Comparison of ENCODE assay signal across 15 mouse cellular contexts in genomic region chr17:73713347-73713746, GRCm38 (mm10). TPM values are rescaled to one million over a fixed set of nuclear protein-coding genes. Genes with fewer than 3 reads are reported as not detected.
DNase-seq lines count a peak whose midpoint lies in the region; ATAC-seq and TF ChIP-seq lines count a peak whose summit lies in the region.
"Had no signal": no experiment of that assay in that cellular context is flagged by ENCODE, and none has a peak within 500 bp of the region (broad histone marks: within the 10 kb centered on the region; RNA-seq: fewer than 3 reads in every experiment).

No protein-coding gene starts in this region.

- H3K4me2 ChIP-seq in hindbrain, embryonic 14.5 days (replicated peaks), result no peak overlapping the region
- no peak overlapping the region for H3K4me2 ChIP-seq in hindbrain, postnatal 0 days (ENCODE audit: low read depth, low read length)
- no peak overlapping the region for H3K4me2 ChIP-seq in neural tube, embryonic 15.5 days
- H3K4me2 ChIP-seq in kidney, embryonic 14.5 days (replicated peaks; ENCODE audit: low read depth, low read length), result no peak overlapping the region
- H3K4me2 ChIP-seq: heart, embryonic 15.5 days; liver, embryonic 15.5 days had no signal

- no peaks in the 10 kb centered on the region for H3K36me3 ChIP-seq in hindbrain, embryonic 10.5 days
- H3K36me3 ChIP-seq in hindbrain, embryonic 14.5 days (replicated peaks; ENCODE audit: control insufficient read depth, insufficient read depth), result no peaks in the 10 kb centered on the region
- no peaks in the 10 kb centered on the region for H3K36me3 ChIP-seq in forebrain, embryonic 10.5 days (replicated peaks)
- H3K36me3 ChIP-seq in hindbrain, postnatal 0 days (ENCODE audit: insufficient read depth, low read length), result no peaks in the 10 kb centered on the region
- H3K36me3 ChIP-seq in neural tube, embryonic 15.5 days, result no peaks in the 10 kb centered on the region
- H3K36me3 ChIP-seq in kidney, embryonic 14.5 days (ENCODE audit: control insufficient read depth, insufficient read depth, low read length), result no peaks in the 10 kb centered on the region
- H3K36me3 ChIP-seq: heart, embryonic 15.5 days; liver, embryonic 15.5 days had no signal

- no peak overlapping the region for H3K4me3 ChIP-seq in hindbrain, embryonic 10.5 days
- no peak overlapping the region for H3K4me3 ChIP-seq in hindbrain, embryonic 14.5 days (replicated peaks; ENCODE audit: low read length)
- no peak overlapping the region for H3K4me3 ChIP-seq in forebrain, embryonic 10.5 days
- H3K4me3 ChIP-seq in hindbrain, postnatal 0 days (ENCODE audit: low read length), result no peak overlapping the region
- no peak overlapping the region for H3K4me3 ChIP-seq in neural tube, embryonic 15.5 days (replicated peaks)
- no peak overlapping the region for H3K4me3 ChIP-seq in kidney, embryonic 14.5 days (ENCODE audit: low read length)
- H3K4me3 ChIP-seq: heart, embryonic 15.5 days; liver, embryonic 15.5 days; megakaryocyte, embryonic 14.5 days had no signal

- H3K27me3 ChIP-seq in hindbrain, embryonic 10.5 days (ENCODE audit: insufficient read depth, poor library complexity, severe bottlenecking), result peaks cover 55% of the 10 kb centered on the region
- peaks cover 3% of the 10 kb centered on the region; the same call in 1 of the 2 replicates for H3K27me3 ChIP-seq in hindbrain, embryonic 14.5 days (ENCODE audit: control insufficient read depth, insufficient read depth, low read length)
- peaks cover 57% of the 10 kb centered on the region for H3K27me3 ChIP-seq in forebrain, embryonic 10.5 days (ENCODE audit: poor library complexity, severe bottlenecking)
- 0 out of 2 replicates have a peak, but pooled peaks cover 4% of the 10 kb centered on the region for H3K27me3 ChIP-seq in hindbrain, postnatal 0 days (ENCODE audit: insufficient read depth, low read length)
- peaks cover 6% of the 10 kb centered on the region; the same call in 1 of the 2 replicates for H3K27me3 ChIP-seq in neural tube, embryonic 15.5 days (replicated peaks)
- peaks cover 36% of the 10 kb centered on the region for H3K27me3 ChIP-seq in kidney, embryonic 14.5 days (ENCODE audit: control insufficient read depth, insufficient read depth, low read length)

- ATAC-seq in hindbrain, embryonic 14.5 days (ENCODE audit: low FRiP score), result no peak
- ATAC-seq in hindbrain, postnatal 0 days, result no peak
- ATAC-seq in neural tube, embryonic 15.5 days (ENCODE audit: low FRiP score), result no peak
- no peak for ATAC-seq in kidney, embryonic 14.5 days (ENCODE audit: low FRiP score, low TSS enrichment)

- WGBS in hindbrain, embryonic 10.5 days, result 51% methylated on average over 11 of the region's 11 CpGs
- WGBS in hindbrain, embryonic 14.5 days, result 42% methylated on average over 11 of the region's 11 CpGs
- WGBS in forebrain, embryonic 10.5 days, result 44% methylated on average over 11 of the region's 11 CpGs
- 36% methylated on average over 11 of the region's 11 CpGs for WGBS in hindbrain, postnatal 0 days
- 38% methylated on average over 11 of the region's 11 CpGs for WGBS in neural tube, embryonic 15.5 days
- WGBS in kidney, embryonic 14.5 days, result 35% methylated on average over 11 of the region's 11 CpGs

- H3K27ac ChIP-seq in hindbrain, embryonic 10.5 days, result peak overlapping the region; percentile 23; the same call in 1 of the 2 replicates
- no peak overlapping the region for H3K27ac ChIP-seq in hindbrain, embryonic 14.5 days
- H3K27ac ChIP-seq in forebrain, embryonic 10.5 days, result peak overlapping the region; percentile 59; the same call in 1 of the 2 replicates
- H3K27ac ChIP-seq in hindbrain, postnatal 0 days, result no peak overlapping the region
- peak overlapping the region; percentile 35 for H3K27ac ChIP-seq in neural tube, embryonic 15.5 days (replicated peaks)
- H3K27ac ChIP-seq in kidney, embryonic 14.5 days (ENCODE audit: low read depth, low read length), result no peak overlapping the region
- H3K27ac ChIP-seq: heart, embryonic 15.5 days; liver, embryonic 15.5 days had no signal

- no peak for DNase-seq in hindbrain, embryonic 10.5 days (ENCODE audit: low spot score)
- no peak for DNase-seq in hindbrain, embryonic 14.5 days (ENCODE audit: low spot score)
- no peak for DNase-seq in forebrain, embryonic 10.5 days (ENCODE audit: extremely low spot score, low spot score)
- DNase-seq in hindbrain, postnatal 0 days (ENCODE audit: low spot score), result peak; percentile 44
- DNase-seq in heart, postnatal 4 days, result no peak
- DNase-seq in kidney, postnatal 14 days, result no peak
- DNase-seq: adrenal gland, postnatal 25 days; B cell, adult 2 months; kidney, postnatal 25 days; thymus, adult 18-20 months had no signal

- peaks cover 2% of the 10 kb centered on the region; the same call in 1 of the 2 replicates for H3K9me3 ChIP-seq in hindbrain, embryonic 10.5 days
- no peaks in the 10 kb centered on the region for H3K9me3 ChIP-seq in hindbrain, embryonic 14.5 days (ENCODE audit: control insufficient read depth, low read length)
- peaks cover 2% of the 10 kb centered on the region; the same call in 1 of the 2 replicates for H3K9me3 ChIP-seq in forebrain, embryonic 10.5 days
- no peaks in the 10 kb centered on the region for H3K9me3 ChIP-seq in hindbrain, postnatal 0 days (ENCODE audit: low read length)
- H3K9me3 ChIP-seq in neural tube, embryonic 15.5 days (replicated peaks), result no peaks in the 10 kb centered on the region
- H3K9me3 ChIP-seq in kidney, embryonic 14.5 days (ENCODE audit: control insufficient read depth, low read length), result no peaks in the 10 kb centered on the region
- H3K9me3 ChIP-seq: heart, embryonic 15.5 days; liver, embryonic 15.5 days had no signal

- TF ChIP-seq CTCF in hindbrain, postnatal 0 days (IDR thresholded peaks at IDR 0.05; ENCODE audit: low read depth), result no peak

- peaks cover 35% of the 10 kb centered on the region for H3K4me1 ChIP-seq in hindbrain, embryonic 10.5 days (replicated peaks)
- H3K4me1 ChIP-seq in hindbrain, embryonic 14.5 days (replicated peaks; ENCODE audit: control insufficient read depth, insufficient read depth, low read length), result peaks cover 7% of the 10 kb centered on the region; the same call in 1 of the 2 replicates
- peaks cover 50% of the 10 kb centered on the region for H3K4me1 ChIP-seq in forebrain, embryonic 10.5 days
- 0 out of 2 replicates have a peak, but pooled peaks cover 5% of the 10 kb centered on the region for H3K4me1 ChIP-seq in hindbrain, postnatal 0 days (ENCODE audit: insufficient read depth, low read length)
- peaks cover 49% of the 10 kb centered on the region for H3K4me1 ChIP-seq in neural tube, embryonic 15.5 days
- H3K4me1 ChIP-seq in kidney, embryonic 14.5 days (ENCODE audit: control insufficient read depth, insufficient read depth, low read length), result no peaks in the 10 kb centered on the region; the same call in 1 of the 2 replicates
- H3K4me1 ChIP-seq: liver, embryonic 15.5 days had no signal

- H3K9ac ChIP-seq in hindbrain, embryonic 14.5 days, result no peak overlapping the region
- no peak overlapping the region for H3K9ac ChIP-seq in hindbrain, postnatal 0 days (replicated peaks; ENCODE audit: low read length)
- no peak overlapping the region for H3K9ac ChIP-seq in neural tube, embryonic 15.5 days (replicated peaks)
- no peak overlapping the region for H3K9ac ChIP-seq in kidney, embryonic 14.5 days (ENCODE audit: low read depth, low read length)
- H3K9ac ChIP-seq: heart, embryonic 15.5 days; liver, embryonic 15.5 days had no signal

RNA-seq across cellular contexts. Expression of gene Galnt14, which starts 3.1 kb away (rescaled TPM):
- 2.0 and 5.3 TPM in 2 replicates for polyA plus RNA-seq in hindbrain, embryonic 10.5 days (2016; fragmentation: Nextera tagmentation; extraction: Ambion mirVana)
- polyA plus RNA-seq in hindbrain, embryonic 14.5 days (2014; fragmentation: Nextera tagmentation; extraction: Ambion mirVana), result 16.8 and 17.5 TPM in 2 replicates
- polyA plus RNA-seq in forebrain, embryonic 10.5 days (2016; fragmentation: Nextera tagmentation; extraction: Ambion mirVana), result 2.5 and 2.6 TPM in 2 replicates
- total RNA-seq in hindbrain, postnatal 0 days (2014; rRNA removed), result 17.3 and 23.2 TPM in 2 replicates
- polyA plus RNA-seq in hindbrain, postnatal 0 days (2015; fragmentation: Nextera tagmentation; extraction: Ambion mirVana), result 15.5 and 17.1 TPM in 2 replicates
- 25.3 and 28.9 TPM in 2 replicates for polyA plus RNA-seq in neural tube, embryonic 15.5 days (2015; fragmentation: Nextera tagmentation; extraction: Ambion mirVana)
- under 1 TPM in 1 of 2 experiments, not detected in 1; 0.14 TPM for total RNA-seq in heart, postnatal 4 days (2021)
- 8.8 and 9.7 TPM in 2 replicates for polyA plus RNA-seq in kidney, embryonic 14.5 days (2014; fragmentation: Nextera tagmentation; extraction: Ambion mirVana)

Comparison
In these comparisons a context has a peak if more than half of its experiments do, and no peak if none do; other contexts are left out.
1. H3K27ac ChIP-seq: peak in hindbrain, embryonic 10.5 days (single experiment), forebrain, embryonic 10.5 days (single experiment) and neural tube, embryonic 15.5 days (single experiment); none in hindbrain, embryonic 14.5 days (single experiment), hindbrain, postnatal 0 days (single experiment) and kidney, embryonic 14.5 days (single experiment).